Comparison of ENCODE assay signal across 16 mouse cellular contexts in the genomic region with DNA sequence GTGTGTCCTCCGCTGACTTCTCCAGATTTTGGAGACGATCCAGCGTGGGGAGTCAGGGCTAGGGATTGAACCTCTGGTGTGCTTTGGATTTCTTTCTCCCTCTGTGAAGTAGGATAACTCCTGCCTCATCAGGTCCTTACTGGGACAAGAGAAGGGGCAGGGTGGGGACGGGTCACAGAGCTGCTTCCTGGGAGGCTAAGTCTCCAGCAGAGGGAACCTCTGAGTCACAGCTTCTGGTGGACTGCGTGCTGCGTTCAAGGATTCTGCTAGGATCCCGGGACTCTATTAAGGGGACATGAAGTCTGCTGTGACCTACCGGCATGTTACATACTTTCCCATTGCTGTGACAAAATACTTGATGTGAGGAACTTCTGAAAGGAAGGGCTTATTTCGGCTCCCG. TPM values are rescaled to one million over a fixed set of nuclear protein-coding genes. Genes with fewer than 3 reads are reported as not detected.
DNase-seq lines count a peak whose midpoint lies in the region; TF ChIP-seq lines count a peak whose summit lies in the region.
"Had no signal": no experiment of that assay in that cellular context is flagged by ENCODE, and none has a peak within 500 bp of the region (broad histone marks: within the 10 kb centered on the region; RNA-seq: fewer than 3 reads in every experiment).

No protein-coding gene starts in this region.

- intact Hi-C loops in gastrocnemius, adult 2 months (cut with DNase I) = no loop called here

- no peak overlapping the region for H3K4me3 ChIP-seq in gastrocnemius, adult 2 months
- no peak overlapping the region for H3K4me3 ChIP-seq in layer of hippocampus, adult 2 months
- H3K4me3 ChIP-seq: erythroblast, embryonic 14.5 days; lung, embryonic 15.5 days had no signal

- DNase-seq in gastrocnemius, adult 2 months = no peak
- DNase-seq in gastrocnemius, postnatal 25 days = no peak
- no peak for DNase-seq in layer of hippocampus, adult 2 months (ENCODE audit: low spot score in 2 of 2)
- no peak for DNase-seq in layer of hippocampus, adult 18-20 months (ENCODE audit: low spot score in 2 of 2)
- DNase-seq in retina, postnatal 1 day = peak; percentile 35
- DNase-seq in retina, embryonic 14.5 days (ENCODE audit: low spot score) = no peak
- no peak for DNase-seq in cerebellum, postnatal 10 days
- no peak for DNase-seq in urinary bladder, postnatal 25 days (ENCODE audit: low spot score)
- DNase-seq: cerebellum, adult 2 months; gastrocnemius, postnatal 36 days; kidney, postnatal 10 days; left cerebral cortex, postnatal 4 days; right cerebral cortex, postnatal 4 days had no signal

- no peak overlapping the region for H3K27ac ChIP-seq in gastrocnemius, adult 2 months
- H3K27ac ChIP-seq in layer of hippocampus, adult 2 months = no peak overlapping the region
- H3K27ac ChIP-seq: lung, embryonic 15.5 days had no signal

- TF ChIP-seq CTCF in gastrocnemius, adult 2 months (IDR thresholded peaks at IDR 0.05) = peak; percentile 44
- peak; percentile 72 for TF ChIP-seq CTCF in layer of hippocampus, adult 2 months (conservative IDR thresholded peaks at IDR 0.05)

RNA-seq across cellular contexts. Expression of a gene that starts 26.9 kb away (rescaled TPM):
- not detected for total RNA-seq in gastrocnemius, adult 2 months (2021)
- not detected for total RNA-seq in gastrocnemius, postnatal 25 days (2021)
- 1 to 10 TPM; 2.0 to 2.8 TPM for total RNA-seq in layer of hippocampus, adult 2 months (2021)
- 1 to 10 TPM; 2.2 to 2.3 TPM for total RNA-seq in layer of hippocampus, adult 18-20 months (2021)
- total RNA-seq: G1E; gastrocnemius, postnatal 36 days had no signal

RNA-seq across cellular contexts. Expression of a gene that starts 44.7 kb away (rescaled TPM):
- total RNA-seq in gastrocnemius, adult 2 months (2021) = 100 to 1,000 TPM; 242 to 287 TPM
- 100 to 1,000 TPM; 239 to 240 TPM for total RNA-seq in gastrocnemius, postnatal 25 days (2021)
- total RNA-seq in layer of hippocampus, adult 2 months (2021) = 100 to 1,000 TPM; 278 to 289 TPM
- total RNA-seq in layer of hippocampus, adult 18-20 months (2021) = 100 to 1,000 TPM; 288 to 291 TPM

RNA-seq across cellular contexts. Expression of a gene that starts 57.7 kb away (rescaled TPM):
- 1 to 10 TPM; 5.4 to 6.7 TPM for total RNA-seq in gastrocnemius, adult 2 months (2021)
- 1 to 10 TPM; 2.6 to 3.0 TPM for total RNA-seq in gastrocnemius, postnatal 25 days (2021)
- total RNA-seq in layer of hippocampus, adult 2 months (2021) = 10 to 100 TPM; 20.8 to 24.3 TPM
- 10 to 100 TPM; 18.8 to 24.5 TPM for total RNA-seq in layer of hippocampus, adult 18-20 months (2021)
